Mouse (Mus musculus) liver, embryonic 14.5 days (tissue): ENCODE results near the gene Anxa4. TPM values are rescaled to one million over a fixed set of nuclear protein-coding genes. Genes with fewer than 3 reads are reported as not detected.

Source experiments
- ATAC-seq: fragments of 200-750 bp; cut with Nextera tagmentation; 2 replicates; pipeline ENCODE4 v1.8.0; 2017; ENCODE audit warnings: moderate number of reproducible peaks, mild to moderate bottlenecking, moderate library complexity; ENCODE audit not compliant: insufficient read depth
- DNase-seq, 3 experiments: peaks; one replicate each; pipeline ENCODE4 v3.0.0-alpha.2; 2012 to 2013; ENCODE audit warnings: low read depth in 3 of 3, low spot score in 3 of 3
- H3K27ac ChIP-seq: fragments of 300-500 bp; sonication (generic); 2 replicates; pipeline ENCODE4 v1.5.1; 2014; ENCODE audit warnings: moderate library complexity, mild to moderate bottlenecking, control low read depth, inconsistent platforms
- H3K27me3 ChIP-seq: fragments of 300-500 bp; sonication (generic); 2 replicates; pipeline ENCODE4 v1.6.1; 2014; ENCODE audit warnings: mild to moderate bottlenecking, low read length, moderate library complexity; ENCODE audit not compliant: control insufficient read depth, insufficient read depth
- H3K36me3 ChIP-seq: fragments of 300-500 bp; sonication (generic); replicated peaks from 2 replicates; pipeline ENCODE4 v1.6.1; 2014; ENCODE audit warnings: low read depth; ENCODE audit not compliant: control insufficient read depth, insufficient read depth
- H3K4me1 ChIP-seq, 2 experiments: fragments of 200-500 bp in 1 of 2; fragments of 300-500 bp in 1 of 2; sonication (generic) in 1 of 2; replicated peaks; 2 replicates each; pipeline ENCODE4 v1.6.1; 2012 to 2014; ENCODE audit warnings: antibody characterized with exemption in 1 of 2, inconsistent platforms in 1 of 2, low read length in 1 of 2; ENCODE audit not compliant: control insufficient read depth in 2 of 2, insufficient read depth in 2 of 2
- H3K4me2 ChIP-seq: fragments of 300-500 bp; sonication (generic); 2 replicates; pipeline ENCODE4 v1.6.1; 2014; ENCODE audit warnings: low read depth, mild to moderate bottlenecking, control low read depth, moderate library complexity
- H3K4me3 ChIP-seq, 2 experiments: fragments of 200-500 bp in 1 of 2; fragments of 300-500 bp in 1 of 2; sonication (generic) in 1 of 2; 2 replicates each; pipeline ENCODE4 v1.5.1; 2012 to 2014; ENCODE audit warnings: low read depth in 2 of 2, low read length in 2 of 2, mild to moderate bottlenecking in 2 of 2, control low read depth in 1 of 2, inconsistent platforms in 1 of 2, moderate library complexity in 1 of 2; ENCODE audit not compliant: insufficient read depth in 1 of 2
- H3K9ac ChIP-seq: fragments of 300-500 bp; sonication (generic); replicated peaks from 2 replicates; pipeline ENCODE4 v1.6.1; 2014; ENCODE audit warnings: mild to moderate bottlenecking, control low read depth, moderate library complexity
- H3K9me3 ChIP-seq: fragments of 300-500 bp; sonication (generic); 2 replicates; pipeline ENCODE4 v1.6.1; 2016; ENCODE audit warnings: low read length, mixed read lengths; ENCODE audit not compliant: control insufficient read depth
- CTCF ChIP-seq: IDR thresholded peaks from 2 replicates; pipeline ENCODE4 v1.5.1; 2016; ENCODE audit warnings: antibody characterized with exemption, low read depth, control low read depth
- EP300 ChIP-seq: IDR thresholded peaks from 2 replicates; pipeline ENCODE4 v1.6.1; 2016; ENCODE audit warnings: antibody characterized with exemption, low read depth
- WGBS: fragments of 180-500 bp; shearing (Covaris S2); extraction: QIAGEN DNeasy Blood & Tissue Kit; methylation state at CpG from one replicate; pipeline ENCODE4 v1.1.7; 2014; ENCODE audit not compliant: insufficient replicate concordance; 5-methylcytosine and 5-hydroxymethylcytosine counted together
- polyA plus RNA-seq, 2 experiments: library from polyadenylated mRNA; depleted of rRNA in 1 of 2; stranded (reverse) in 1 of 2; unstranded in 1 of 2; fragments of >200 nt; fragmentation: Nextera tagmentation in 1 of 2; extraction: Ambion mirVana in 1 of 2; gene quantifications; 2 replicates each; pipeline versions ENCODE4 v1.2.1 to v1.2.3; 2012 to 2014

Gene Anxa4
- polyA plus RNA-seq, 2 experiments, result 16.4 to 29.4 TPM

DNA sequence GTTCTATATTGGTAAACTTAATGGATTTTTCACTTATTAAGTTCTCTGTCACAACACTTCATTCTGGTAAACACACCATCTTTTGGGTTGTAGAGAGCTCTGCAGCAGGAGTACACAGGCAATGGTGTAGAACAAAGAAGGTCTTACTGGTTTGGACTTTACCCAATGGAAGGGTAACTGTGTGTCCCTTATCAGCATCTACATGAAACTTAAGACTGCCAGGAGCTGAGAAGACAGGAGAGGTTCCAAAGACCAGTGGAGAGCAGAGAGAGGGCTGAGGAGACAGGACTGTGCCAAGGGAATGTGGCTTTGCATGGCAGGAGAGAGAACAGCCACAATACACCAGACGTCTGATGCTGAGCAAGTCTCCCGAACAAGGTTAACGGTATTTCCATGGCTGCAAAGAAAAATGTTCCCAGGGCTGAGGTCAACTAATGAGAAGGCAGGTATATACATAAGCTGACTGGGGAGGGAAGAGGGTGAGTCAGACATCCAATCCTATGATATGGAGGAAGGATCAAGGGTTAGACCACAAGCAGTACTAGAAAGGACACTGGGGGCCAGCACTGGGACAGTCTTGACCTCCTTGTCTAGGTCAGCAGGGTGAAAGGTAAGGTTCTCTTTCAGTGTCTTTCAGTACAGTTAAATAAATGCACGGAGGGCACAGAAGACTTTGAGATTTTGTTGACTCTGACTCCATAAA lies 85.2 kb downstream of the Anxa4 start:
- no peak for DNase-seq
- WGBS, result 79% methylated on average over 4 of the region's 4 CpGs
- no peak for ATAC-seq
- H3K9ac ChIP-seq, result no peak overlapping the region
- no peak for TF ChIP-seq CTCF
- TF ChIP-seq EP300, result no peak
- no peak overlapping the region for H3K4me3 ChIP-seq
- H3K27ac ChIP-seq, result no peak overlapping the region
- H3K36me3 ChIP-seq, result no peaks in the 10 kb centered on the region
- no peak overlapping the region for H3K4me2 ChIP-seq
- no peaks in the 10 kb centered on the region for H3K27me3 ChIP-seq
- no peaks in the 10 kb centered on the region for H3K9me3 ChIP-seq
- H3K4me1 ChIP-seq, result no peaks in the 10 kb centered on the region

DNA sequence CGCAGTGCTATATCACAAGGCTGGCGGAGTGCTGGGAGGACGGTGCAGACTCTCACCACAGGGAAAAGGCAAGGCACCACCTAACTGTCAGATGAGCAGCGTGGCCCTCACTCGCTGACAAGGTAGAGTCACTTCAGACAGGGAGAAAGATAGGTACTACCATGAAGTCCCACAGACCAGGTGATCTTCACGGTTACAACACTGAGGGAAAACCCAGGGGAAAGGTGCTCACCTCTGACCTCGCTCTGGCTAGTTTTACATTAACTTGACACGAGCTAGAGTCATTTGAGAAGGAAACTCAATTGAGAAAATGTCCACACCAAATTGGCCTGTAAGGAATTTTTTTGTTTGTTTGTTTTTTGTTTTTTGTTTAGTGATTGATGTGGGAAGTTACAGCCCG lies 90.8 kb downstream of the Anxa4 start:
- no peak overlapping the region for H3K4me3 ChIP-seq
- no peaks in the 10 kb centered on the region for H3K27me3 ChIP-seq
- H3K4me2 ChIP-seq, result no peak overlapping the region
- peak in 1 of 3 experiments; percentile 17 for DNase-seq
- TF ChIP-seq CTCF (no peak), EP300 (no peak)
- H3K36me3 ChIP-seq, result no peaks in the 10 kb centered on the region
- 0 out of 2 replicates have a peak, but pooled peaks have one; percentile 33 for ATAC-seq
- no peak overlapping the region for H3K9ac ChIP-seq
- 74% methylated on average over 9 of the region's 9 CpGs for WGBS
- no peaks in the 10 kb centered on the region for H3K9me3 ChIP-seq
- H3K27ac ChIP-seq, result no peak overlapping the region
- H3K4me1 ChIP-seq, result no peaks in the 10 kb centered on the region

DNA sequence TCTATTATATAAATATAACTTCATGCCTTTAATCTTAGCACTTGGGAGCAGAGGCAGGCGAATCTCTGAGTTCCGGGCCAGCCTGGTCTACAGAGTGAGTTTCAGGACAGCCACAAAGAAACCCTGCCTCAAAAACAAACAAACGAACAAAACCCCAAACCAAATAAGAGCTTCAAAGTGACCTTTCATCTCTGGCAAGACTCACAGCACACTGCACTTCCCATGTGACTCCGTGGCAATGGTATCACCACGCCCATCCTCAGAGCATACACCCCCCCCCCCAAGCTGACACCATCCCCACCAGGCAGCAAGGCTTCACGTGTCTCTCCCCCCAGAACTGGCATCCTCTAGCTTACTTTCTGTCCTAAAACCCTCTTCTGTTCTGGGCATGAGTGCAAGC lies 95.5 kb downstream of the Anxa4 start:
- no peak for ATAC-seq
- Histone ChIP-seq H3K4me2 (no peak overlapping the region), H3K9me3 (no peaks in the 10 kb centered on the region), H3K27me3 (no peaks in the 10 kb centered on the region), H3K4me1 (no peaks in the 10 kb centered on the region), H3K27ac (no peak overlapping the region), H3K9ac (no peak overlapping the region), H3K4me3 (no peak overlapping the region), H3K36me3 (no peaks in the 10 kb centered on the region)
- TF ChIP-seq CTCF (no peak), EP300 (no peak)
- DNase-seq, result no peak
- 62% methylated on average over 6 of the region's 6 CpGs for WGBS

DNA sequence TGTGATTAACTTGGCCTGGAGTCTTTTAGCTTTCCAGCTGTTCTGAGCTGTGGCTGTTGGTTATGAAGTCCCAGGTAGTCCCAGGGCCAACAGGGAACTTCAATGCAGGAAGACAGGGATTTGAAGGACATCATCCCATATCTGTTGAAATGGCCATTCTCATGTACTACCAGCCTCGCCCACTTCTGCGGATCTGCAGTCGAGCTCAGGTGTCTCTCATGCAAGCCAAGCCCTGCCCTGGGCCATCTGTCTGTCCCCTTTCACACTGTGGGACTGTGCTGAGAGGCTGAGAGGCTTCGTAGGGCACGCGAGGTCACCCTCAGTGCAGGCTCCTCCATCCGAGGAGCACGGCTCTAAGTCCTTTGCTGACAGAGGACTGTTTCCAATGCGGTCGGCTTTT lies 97.2 kb downstream of the Anxa4 start:
- Histone ChIP-seq H3K27me3 (no peaks in the 10 kb centered on the region), H3K4me2 (no peak overlapping the region), H3K9me3 (no peaks in the 10 kb centered on the region), H3K4me3 (no peak overlapping the region), H3K36me3 (no peaks in the 10 kb centered on the region), H3K27ac (no peak overlapping the region), H3K9ac (no peak overlapping the region), H3K4me1 (no peaks in the 10 kb centered on the region)
- TF ChIP-seq CTCF (no peak), EP300 (no peak)
- WGBS, result 77% methylated on average over 10 of the region's 10 CpGs
- ATAC-seq (no peak), DNase-seq (no peak)

DNA sequence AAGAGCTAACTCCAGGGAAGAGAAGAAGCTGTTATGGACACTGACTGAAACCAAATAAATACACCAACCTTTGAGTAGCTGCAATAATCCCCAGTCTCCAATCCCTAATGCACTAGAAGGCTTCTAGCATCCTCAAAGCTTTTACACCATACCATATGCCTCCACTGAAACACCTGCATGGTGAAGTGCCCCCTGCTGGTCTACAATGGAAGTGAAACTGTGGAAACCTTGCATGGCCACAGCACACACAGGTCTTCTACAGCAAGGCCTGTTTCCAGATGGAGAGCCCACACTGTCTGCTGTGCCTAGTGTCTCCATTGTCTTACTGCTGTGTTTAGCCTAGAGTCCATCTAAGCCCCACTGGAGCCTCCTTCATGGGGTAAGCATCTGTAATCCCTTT lies 98.9 kb downstream of the Anxa4 start:
- no peak overlapping the region for H3K4me2 ChIP-seq
- peaks cover 3% of the 10 kb centered on the region for H3K36me3 ChIP-seq
- no peak overlapping the region for H3K9ac ChIP-seq
- H3K27ac ChIP-seq, result no peak overlapping the region
- peaks cover 3 to 6% of the 10 kb centered on the region in 2 experiments; a peak in 3 of 4 replicates for H3K4me1 ChIP-seq
- no peak for ATAC-seq
- DNase-seq, result peak in 2 of 3 experiments; percentile 50 to 53
- H3K27me3 ChIP-seq, result no peaks in the 10 kb centered on the region
- no peak overlapping the region for H3K4me3 ChIP-seq
- no peaks in the 10 kb centered on the region for H3K9me3 ChIP-seq
- TF ChIP-seq CTCF, result peak; percentile 93
- TF ChIP-seq EP300, result no peak
